ENCODE assay signal across 8 mouse cellular contexts in the genomic region with DNA sequence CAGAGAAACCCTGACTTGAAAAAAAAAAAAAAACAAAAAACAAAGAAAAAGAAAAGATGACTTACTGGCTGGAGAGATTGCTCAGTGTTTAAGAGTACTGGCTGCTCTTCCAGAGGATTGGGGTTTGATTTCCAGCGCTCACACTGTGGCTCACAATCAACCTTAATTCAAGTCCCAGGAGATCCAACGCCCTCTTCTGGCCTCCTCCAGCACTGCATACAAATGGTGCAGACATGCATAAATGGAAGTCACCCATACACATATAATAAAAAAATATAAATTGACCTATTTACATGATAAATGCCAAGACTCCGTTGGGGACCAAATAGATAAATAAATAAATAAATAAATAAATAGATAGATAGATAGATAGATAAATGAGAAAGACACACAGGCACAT. TPM values are rescaled to one million over a fixed set of nuclear protein-coding genes. Genes with fewer than 3 reads are reported as not detected.
A peak's percentile ranks its signal among the peaks of the same experiment; 100 is the strongest.
DNase-seq lines count a peak whose midpoint lies in the region; ATAC-seq lines count a peak whose summit lies in the region.

No protein-coding gene starts in this region.

- H3K27ac ChIP-seq in heart, embryonic 10.5 days, result no peak overlapping the region
- H3K27ac ChIP-seq in embryonic facial prominence, embryonic 10.5 days (replicated peaks), result no peak overlapping the region
- no peak overlapping the region for H3K27ac ChIP-seq in limb, embryonic 10.5 days
- H3K27ac ChIP-seq in stomach, embryonic 14.5 days (ENCODE audit: low read length), result no peak overlapping the region

- H3K4me2 ChIP-seq in stomach, embryonic 14.5 days (replicated peaks; ENCODE audit: low read depth, low read length), result peak overlapping the region; percentile 94; the same call in 1 of the 2 replicates

- no peak for ATAC-seq in stomach, embryonic 14.5 days (ENCODE audit: insufficient number of reproducible peaks, insufficient read depth, low FRiP score, low read depth)

- H3K9ac ChIP-seq in stomach, embryonic 14.5 days (replicated peaks; ENCODE audit: low read depth, low read length), result no peak overlapping the region

- H3K9me3 ChIP-seq in heart, embryonic 10.5 days, result no peaks in the 10 kb centered on the region
- H3K9me3 ChIP-seq in embryonic facial prominence, embryonic 10.5 days, result no peaks in the 10 kb centered on the region
- no peaks in the 10 kb centered on the region for H3K9me3 ChIP-seq in limb, embryonic 10.5 days (replicated peaks)
- H3K9me3 ChIP-seq in stomach, embryonic 14.5 days (ENCODE audit: control insufficient read depth, low read depth, low read length), result no peaks in the 10 kb centered on the region

- H3K4me3 ChIP-seq in heart, embryonic 10.5 days, result peak overlapping the region; percentile 99
- peak overlapping the region; percentile 100 for H3K4me3 ChIP-seq in embryonic facial prominence, embryonic 10.5 days
- H3K4me3 ChIP-seq in limb, embryonic 10.5 days, result peak overlapping the region; percentile 99; the same call in 1 of the 2 replicates
- H3K4me3 ChIP-seq in stomach, embryonic 14.5 days (ENCODE audit: low read depth, low read length), result peak overlapping the region; percentile 98

- intact Hi-C loops in heart, postnatal 14 days (cut with DNase I), result no loop called here

- H3K27me3 ChIP-seq in heart, embryonic 10.5 days (ENCODE audit: insufficient read depth, poor library complexity, severe bottlenecking), result peaks cover 6% of the 10 kb centered on the region
- H3K27me3 ChIP-seq in embryonic facial prominence, embryonic 10.5 days (replicated peaks; ENCODE audit: low read depth, poor library complexity, severe bottlenecking), result peaks cover 5% of the 10 kb centered on the region
- H3K27me3 ChIP-seq in limb, embryonic 10.5 days (ENCODE audit: low read depth, poor library complexity, severe bottlenecking), result peaks cover 7% of the 10 kb centered on the region
- H3K27me3 ChIP-seq in stomach, embryonic 14.5 days (ENCODE audit: control insufficient read depth, insufficient read depth, low read length), result no peaks in the 10 kb centered on the region

- no peak for DNase-seq in heart, embryonic 10.5 days (ENCODE audit: low spot score)
- DNase-seq in heart, postnatal 14 days, result no peak
- peak; percentile 51 for DNase-seq in A20 (ENCODE audit: low read depth, low spot score)
- no peak for DNase-seq in embryonic facial prominence, embryonic 10.5 days (ENCODE audit: low spot score)
- DNase-seq in limb, embryonic 10.5 days (ENCODE audit: low spot score), result no peak
- no peak for DNase-seq in ovary, postnatal 10 days (ENCODE audit: low spot score)
- no peak for DNase-seq in frontal cortex, postnatal 14 days (ENCODE audit: low spot score in 2 of 2)

- peaks cover 6% of the 10 kb centered on the region; the same call in 1 of the 2 replicates for H3K4me1 ChIP-seq in heart, embryonic 10.5 days
- peaks cover 23% of the 10 kb centered on the region for H3K4me1 ChIP-seq in embryonic facial prominence, embryonic 10.5 days
- peaks cover 17% of the 10 kb centered on the region for H3K4me1 ChIP-seq in limb, embryonic 10.5 days
- no peaks in the 10 kb centered on the region for H3K4me1 ChIP-seq in stomach, embryonic 14.5 days (ENCODE audit: control insufficient read depth, insufficient read depth, low read length)

- H3K36me3 ChIP-seq in heart, embryonic 10.5 days, result peaks cover 34% of the 10 kb centered on the region
- H3K36me3 ChIP-seq in embryonic facial prominence, embryonic 10.5 days (replicated peaks), result peaks cover 48% of the 10 kb centered on the region
- H3K36me3 ChIP-seq in limb, embryonic 10.5 days, result peaks cover 48% of the 10 kb centered on the region
- peaks cover 11% of the 10 kb centered on the region for H3K36me3 ChIP-seq in stomach, embryonic 14.5 days (ENCODE audit: control insufficient read depth, insufficient read depth, low read length)

- WGBS in heart, embryonic 10.5 days, result 51% methylated on average over 3 of the region's 3 CpGs
- WGBS in embryonic facial prominence, embryonic 10.5 days, result 62% methylated on average over 3 of the region's 3 CpGs
- WGBS in limb, embryonic 10.5 days, result 62% methylated on average over 3 of the region's 3 CpGs
- 64% methylated on average over 3 of the region's 3 CpGs for WGBS in stomach, embryonic 14.5 days

RNA-seq across cellular contexts. Expression of gene Fastkd5, which starts 1.4 kb away (rescaled TPM):
- polyA plus RNA-seq in heart, embryonic 10.5 days (2016; fragmentation: Nextera tagmentation; extraction: Ambion mirVana), result 18.9 and 19.6 TPM in 2 replicates
- 1 to 10 TPM; 7.3 to 9.3 TPM for total RNA-seq in heart, postnatal 14 days (2021)
- 23.3 and 25.5 TPM in 2 replicates for polyA plus RNA-seq in embryonic facial prominence, embryonic 10.5 days (2016; fragmentation: Nextera tagmentation; extraction: Ambion mirVana)
- polyA plus RNA-seq in limb, embryonic 10.5 days (2016; fragmentation: Nextera tagmentation; extraction: Ambion mirVana), result 22.3 and 23.4 TPM in 2 replicates
- 17.1 and 17.9 TPM in 2 replicates for polyA plus RNA-seq in stomach, embryonic 14.5 days (2014; fragmentation: Nextera tagmentation; extraction: Ambion mirVana)

RNA-seq across cellular contexts. Expression of gene Ubox5, which starts 1.4 kb away (rescaled TPM):
- polyA plus RNA-seq in heart, embryonic 10.5 days (2016; fragmentation: Nextera tagmentation; extraction: Ambion mirVana), result 10.8 and 14.2 TPM in 2 replicates
- 1 to 10 TPM; 4.2 to 4.5 TPM for total RNA-seq in heart, postnatal 14 days (2021)
- 21.3 and 21.6 TPM in 2 replicates for polyA plus RNA-seq in embryonic facial prominence, embryonic 10.5 days (2016; fragmentation: Nextera tagmentation; extraction: Ambion mirVana)
- 22.7 and 22.9 TPM in 2 replicates for polyA plus RNA-seq in limb, embryonic 10.5 days (2016; fragmentation: Nextera tagmentation; extraction: Ambion mirVana)
- 14.0 and 14.6 TPM in 2 replicates for polyA plus RNA-seq in stomach, embryonic 14.5 days (2014; fragmentation: Nextera tagmentation; extraction: Ambion mirVana)

RNA-seq across cellular contexts. Expression of gene Lzts3, which starts 14.2 kb away (rescaled TPM):
- polyA plus RNA-seq in heart, embryonic 10.5 days (2016; fragmentation: Nextera tagmentation; extraction: Ambion mirVana), result 1.2 and 1.7 TPM in 2 replicates
- 1 to 10 TPM; 3.3 to 4.6 TPM for total RNA-seq in heart, postnatal 14 days (2021)
- polyA plus RNA-seq in embryonic facial prominence, embryonic 10.5 days (2016; fragmentation: Nextera tagmentation; extraction: Ambion mirVana), result 3.1 and 3.3 TPM in 2 replicates
- 2.4 and 2.7 TPM in 2 replicates for polyA plus RNA-seq in limb, embryonic 10.5 days (2016; fragmentation: Nextera tagmentation; extraction: Ambion mirVana)
- 2.8 and 4.0 TPM in 2 replicates for polyA plus RNA-seq in stomach, embryonic 14.5 days (2014; fragmentation: Nextera tagmentation; extraction: Ambion mirVana)

RNA-seq across cellular contexts. Expression of gene Ddrgk1, which starts 36.0 kb away (rescaled TPM):
- 45.1 and 54.8 TPM in 2 replicates for polyA plus RNA-seq in heart, embryonic 10.5 days (2016; fragmentation: Nextera tagmentation; extraction: Ambion mirVana)
- 10 to 100 TPM; 53.3 to 62.4 TPM for total RNA-seq in heart, postnatal 14 days (2021)
- polyA plus RNA-seq in embryonic facial prominence, embryonic 10.5 days (2016; fragmentation: Nextera tagmentation; extraction: Ambion mirVana), result 48.2 and 48.3 TPM in 2 replicates
- polyA plus RNA-seq in limb, embryonic 10.5 days (2016; fragmentation: Nextera tagmentation; extraction: Ambion mirVana), result 43.8 and 44.8 TPM in 2 replicates
- 65.7 and 66.6 TPM in 2 replicates for polyA plus RNA-seq in stomach, embryonic 14.5 days (2014; fragmentation: Nextera tagmentation; extraction: Ambion mirVana)

RNA-seq across cellular contexts. Expression of gene Itpa, which starts 39.0 kb away (rescaled TPM):
- 96.9 and 118 TPM in 2 replicates for polyA plus RNA-seq in heart, embryonic 10.5 days (2016; fragmentation: Nextera tagmentation; extraction: Ambion mirVana)
- total RNA-seq in heart, postnatal 14 days (2021), result 10 to 100 TPM; 19.8 to 20.2 TPM
- polyA plus RNA-seq in embryonic facial prominence, embryonic 10.5 days (2016; fragmentation: Nextera tagmentation; extraction: Ambion mirVana), result 144 and 150 TPM in 2 replicates
- polyA plus RNA-seq in limb, embryonic 10.5 days (2016; fragmentation: Nextera tagmentation; extraction: Ambion mirVana), result 150 and 154 TPM in 2 replicates
- 87.8 and 89.8 TPM in 2 replicates for polyA plus RNA-seq in stomach, embryonic 14.5 days (2014; fragmentation: Nextera tagmentation; extraction: Ambion mirVana)
